Mouse (Mus musculus): ENCODE measurements around the gene 2210016F16Rik.

DNA sequence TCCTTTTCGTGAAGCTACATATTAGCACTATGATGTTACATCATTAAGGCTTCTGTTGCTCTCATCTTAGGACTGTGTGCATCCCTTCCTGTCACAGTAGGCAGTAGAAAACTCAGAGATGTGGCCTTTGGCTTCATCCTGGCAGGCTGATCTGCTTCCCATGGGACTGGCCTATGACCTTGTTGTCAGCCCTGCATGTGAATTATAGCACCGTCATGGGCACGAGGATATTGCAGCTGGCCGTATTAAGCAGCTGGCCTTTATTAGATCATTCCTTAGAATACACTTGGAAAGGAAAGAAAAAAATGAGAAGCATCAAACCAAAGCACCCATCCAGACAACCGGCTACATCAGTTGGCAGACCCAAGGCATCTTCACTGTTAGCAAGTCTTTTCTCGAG, 30.3 kb upstream of the 2210016F16Rik start:
- TF ChIP-seq CTCF (IDR thresholded peaks at IDR 0.05; ENCODE audit: low read depth) (no peak), EP300 (IDR thresholded peaks at IDR 0.05; ENCODE audit: low read depth) (no peak)
